Mouse (Mus musculus) kidney, adult 8-10 months (tissue): ENCODE results near the gene Nr1i2.
"Not testable (repeated sequence)": the region's sequence is repeated elsewhere in the genome, so short reads cannot be mapped to it uniquely, and the experiment has no call there.

Experiments used
- DNase-seq, 2 experiments: peaks; one replicate each; pipeline ENCODE4 v3.0.0; 2022

The Nr1i2 gene

DNA sequence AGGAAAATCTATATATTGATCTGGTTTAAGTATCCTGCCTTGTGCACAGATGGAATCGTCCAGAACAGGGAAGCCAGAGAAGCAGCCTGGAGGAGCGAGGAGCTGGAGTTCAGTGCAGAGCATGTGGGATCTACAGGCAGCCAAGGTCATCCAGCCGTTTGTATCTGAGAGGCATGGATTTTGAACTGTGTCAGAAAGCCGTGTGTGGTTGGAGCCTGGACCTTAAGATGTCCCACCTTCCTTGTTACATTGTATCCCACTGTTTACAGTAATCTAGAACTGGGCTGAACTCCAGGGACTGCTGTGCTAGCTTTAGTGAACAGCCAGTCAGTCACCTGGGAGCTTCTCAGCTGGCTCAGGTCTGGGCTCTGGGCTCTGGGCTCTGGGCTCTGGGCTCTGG, 8.1 kb downstream of the Nr1i2 start:
- peak in 1 of 2 experiments; percentile 45 for DNase-seq

DNA sequence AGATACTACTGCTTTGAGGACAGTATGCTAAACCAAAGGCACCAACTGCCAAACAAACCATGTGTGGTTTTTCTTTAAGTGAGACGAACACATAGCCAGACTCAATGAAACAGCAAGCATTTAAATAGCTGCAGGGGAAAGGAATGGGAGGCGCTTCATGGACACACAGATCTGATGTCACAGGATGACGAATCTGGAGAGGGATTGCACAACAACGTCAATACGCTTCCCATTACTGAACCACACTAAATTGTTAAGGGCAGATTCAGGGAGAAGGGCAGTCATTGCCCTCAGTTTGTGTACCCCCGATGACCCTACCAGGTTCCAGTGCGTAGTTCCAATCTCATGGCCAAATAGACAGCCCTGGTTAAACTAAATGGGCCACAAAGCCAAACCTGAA, 8.8 kb downstream of the Nr1i2 start:
- DNase-seq, result no peak

DNA sequence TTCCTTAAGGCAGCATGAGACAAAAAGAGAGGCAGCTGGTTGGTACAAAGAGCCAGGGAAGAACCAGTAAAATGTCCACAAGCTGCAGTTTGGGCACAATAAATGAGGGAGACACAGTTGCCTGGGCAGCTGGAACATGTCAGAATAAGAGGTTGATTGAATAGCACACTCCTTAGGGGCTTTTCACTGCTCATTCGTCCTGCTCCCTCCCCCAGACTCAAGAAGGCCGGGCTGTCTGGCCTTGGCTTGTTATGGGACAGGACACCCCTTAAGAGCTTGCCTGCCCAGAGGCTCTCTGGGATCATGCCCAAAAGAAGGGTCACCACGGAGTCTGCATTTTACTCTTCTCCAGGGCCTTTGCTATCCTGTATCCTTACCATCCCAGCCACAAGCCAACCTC, 11.3 kb downstream of the Nr1i2 start:
- DNase-seq, result no peak

DNA sequence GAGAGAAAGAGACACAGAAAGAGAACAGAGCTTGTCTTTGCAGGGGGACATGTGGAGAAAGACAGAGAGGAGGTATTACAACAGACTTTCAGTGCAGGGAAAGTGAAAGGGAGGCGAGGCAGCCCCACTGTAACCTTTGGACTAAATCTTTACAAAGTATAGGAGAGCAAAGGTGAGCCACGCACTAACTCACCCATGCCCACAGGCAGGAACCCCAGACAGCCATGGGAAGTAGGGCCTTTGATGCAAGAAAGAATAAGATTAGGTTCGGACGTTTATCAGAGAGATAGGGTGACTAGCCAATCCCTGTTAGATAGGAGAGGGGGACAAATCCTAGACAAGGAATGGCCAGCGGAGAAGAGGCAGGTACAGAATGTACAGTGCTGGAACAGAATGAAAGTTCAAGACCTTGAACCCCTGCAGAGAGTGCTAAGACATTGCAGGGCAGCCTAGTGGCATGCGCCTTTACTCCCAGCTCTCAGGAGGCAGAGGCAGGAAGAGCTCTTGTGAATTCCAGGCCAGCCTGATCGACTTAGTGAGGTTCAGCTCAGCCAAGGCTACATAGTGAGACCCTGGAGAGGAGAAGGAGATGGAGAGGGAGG, 12.0 kb downstream of the Nr1i2 start:
- no peak for DNase-seq

DNA sequence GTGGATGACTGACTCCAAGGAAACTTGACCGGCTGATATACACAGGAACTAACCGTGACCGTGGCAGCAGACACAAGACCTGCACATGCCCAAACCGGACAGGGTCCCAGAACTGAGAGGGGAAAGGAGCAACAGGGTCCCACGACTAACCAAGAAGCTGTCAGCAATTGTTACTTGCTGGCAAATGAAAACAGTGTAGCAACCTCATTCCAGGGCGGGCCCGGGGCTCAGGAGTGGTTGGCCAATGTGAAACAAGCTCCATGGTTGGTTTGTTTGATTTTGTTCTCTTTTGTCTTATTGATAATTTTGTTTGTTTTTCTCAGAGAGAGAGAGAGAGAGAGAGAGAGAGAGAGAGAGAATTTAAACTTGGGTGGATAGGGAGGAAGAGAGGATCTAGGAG, 13.7 kb downstream of the Nr1i2 start:
- DNase-seq, result no peak

DNA sequence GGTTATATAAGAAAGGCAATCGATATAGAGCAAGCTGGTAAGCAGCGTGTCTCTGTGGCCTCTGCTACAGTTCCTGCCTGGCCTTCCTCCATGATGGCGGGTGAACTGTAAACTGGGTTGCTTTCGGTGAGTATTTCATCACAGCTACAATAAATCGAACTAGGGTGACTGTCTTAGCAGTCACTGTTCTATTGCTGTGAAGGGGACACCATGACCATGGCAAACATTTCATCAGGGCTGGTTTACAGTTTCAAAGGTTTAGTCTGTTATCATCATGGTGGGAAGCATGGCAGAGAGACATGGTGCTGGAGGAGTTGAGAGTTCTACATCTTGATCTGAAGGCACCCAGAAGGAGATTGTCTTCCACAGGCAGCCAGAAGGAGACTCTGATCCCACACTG, 14.8 kb downstream of the Nr1i2 start:
- no peak for DNase-seq

DNA sequence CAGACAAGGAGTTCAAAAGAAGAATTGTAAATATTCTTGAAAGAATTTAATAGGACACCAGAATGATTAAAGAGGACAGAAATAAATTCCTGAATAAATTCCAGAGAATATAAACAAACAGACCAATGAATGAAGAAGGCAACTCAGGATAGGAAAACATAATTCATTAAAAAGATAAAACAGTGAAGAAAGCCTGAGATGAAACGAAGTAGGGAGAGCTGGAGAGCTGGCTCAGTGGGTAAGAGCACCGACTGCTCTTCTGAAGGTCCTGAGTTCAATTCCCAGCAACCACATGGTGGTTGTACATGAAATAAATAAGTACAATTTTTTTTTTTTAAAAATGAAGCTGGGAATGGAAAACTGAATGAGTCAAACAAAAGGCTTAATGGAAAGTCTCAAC, 19.9 kb downstream of the Nr1i2 start:
- no peak for DNase-seq

DNA sequence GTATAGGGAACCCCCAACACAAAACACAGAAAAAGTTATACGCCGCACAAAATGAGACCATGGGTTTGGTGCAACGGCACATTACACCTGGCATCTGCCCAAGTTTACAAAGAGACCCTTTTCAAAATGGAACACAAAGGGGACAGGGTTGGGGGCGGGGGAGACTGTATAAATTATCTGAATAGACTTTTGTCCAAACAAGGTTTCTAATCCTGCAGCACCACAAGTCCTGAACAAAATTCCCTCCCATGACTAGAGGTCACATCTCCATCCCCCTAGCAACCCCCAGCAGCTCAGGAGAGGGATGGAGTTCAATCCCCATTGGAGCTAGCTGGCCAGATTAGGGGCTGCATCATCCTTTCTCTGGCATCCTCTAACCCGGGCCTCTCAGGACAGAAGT, 22.1 kb downstream of the Nr1i2 start:
- no peak for DNase-seq

DNA sequence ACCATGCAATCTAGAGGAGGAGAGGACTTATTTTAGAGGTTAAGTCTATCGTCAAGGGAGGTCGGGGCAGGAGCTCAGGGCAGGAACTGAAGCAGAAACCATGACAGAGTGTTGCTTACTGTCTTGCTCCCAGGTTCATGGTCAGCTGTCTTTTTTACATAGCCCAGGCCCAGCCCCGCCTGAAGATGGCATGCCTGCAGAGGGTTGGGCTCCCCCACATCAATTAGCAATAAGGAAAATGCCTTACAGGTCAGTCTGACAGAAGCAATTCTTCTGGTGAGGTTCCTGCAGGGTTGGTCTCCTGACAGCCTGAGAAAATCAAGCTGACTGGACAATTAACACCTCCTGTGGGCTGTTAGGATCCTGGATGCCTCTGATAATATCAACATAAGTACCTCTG, 23.0 kb downstream of the Nr1i2 start:
- DNase-seq, result no peak

DNA sequence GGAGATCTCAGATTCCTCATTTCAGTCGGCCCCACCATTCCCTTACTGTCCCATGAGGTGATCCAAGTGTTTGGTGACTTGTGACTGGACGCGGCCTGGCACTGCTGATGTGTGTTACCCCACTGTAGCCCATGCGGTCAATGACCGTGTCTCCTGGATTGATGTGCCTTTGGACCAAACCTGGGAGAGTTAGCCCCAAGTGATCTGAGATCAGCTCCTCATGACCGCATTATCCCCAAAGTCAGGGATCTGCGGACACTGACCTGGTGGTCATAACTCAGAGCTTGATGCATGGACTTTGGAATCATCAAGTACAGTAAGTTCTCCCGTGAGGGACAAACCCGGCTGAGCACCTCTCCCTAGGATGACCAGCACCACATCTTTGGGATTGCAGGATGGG, 38.7 kb downstream of the Nr1i2 start:
- peak; percentile 22 to 39 for DNase-seq

DNA sequence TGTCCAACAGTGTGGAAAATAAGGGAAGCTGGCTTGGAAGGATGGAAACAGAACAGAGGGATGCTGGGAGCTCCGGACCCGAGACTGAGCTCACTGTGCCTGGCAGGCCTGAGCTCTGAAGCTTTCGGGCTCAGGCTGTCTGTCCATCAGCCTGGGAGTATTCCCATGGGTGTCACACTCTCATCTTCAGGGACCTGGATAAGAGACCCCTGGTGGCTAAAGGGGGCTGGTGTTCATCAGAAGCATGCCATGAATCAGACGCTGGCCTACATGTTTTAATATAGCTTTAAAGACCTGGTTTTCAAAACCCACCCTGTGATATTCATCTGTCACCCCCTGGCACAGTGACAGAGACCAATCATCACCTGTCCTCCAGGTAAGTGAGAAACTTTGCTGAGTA, 39.5 kb downstream of the Nr1i2 start:
- no peak for DNase-seq

DNA sequence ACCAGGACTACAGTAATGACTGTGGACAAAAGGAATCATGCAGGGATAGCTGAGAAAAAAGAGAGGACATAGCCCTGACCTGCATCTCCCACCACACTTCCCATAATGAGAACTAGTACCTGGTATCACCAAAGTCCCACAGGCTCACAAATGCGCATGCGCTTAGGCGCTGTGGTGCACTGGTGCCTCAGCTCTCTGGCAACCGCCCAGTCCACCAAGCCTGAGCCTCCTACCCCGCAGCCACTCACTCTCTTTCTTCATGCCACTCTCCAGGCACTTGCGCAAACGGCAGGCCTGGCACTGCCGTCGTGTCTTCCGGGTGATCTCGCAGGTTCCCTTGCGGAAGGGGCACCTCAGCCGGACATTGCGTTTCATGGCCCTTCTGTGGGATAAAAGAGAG, 40.6 kb downstream of the Nr1i2 start:
- no peak for DNase-seq

DNA sequence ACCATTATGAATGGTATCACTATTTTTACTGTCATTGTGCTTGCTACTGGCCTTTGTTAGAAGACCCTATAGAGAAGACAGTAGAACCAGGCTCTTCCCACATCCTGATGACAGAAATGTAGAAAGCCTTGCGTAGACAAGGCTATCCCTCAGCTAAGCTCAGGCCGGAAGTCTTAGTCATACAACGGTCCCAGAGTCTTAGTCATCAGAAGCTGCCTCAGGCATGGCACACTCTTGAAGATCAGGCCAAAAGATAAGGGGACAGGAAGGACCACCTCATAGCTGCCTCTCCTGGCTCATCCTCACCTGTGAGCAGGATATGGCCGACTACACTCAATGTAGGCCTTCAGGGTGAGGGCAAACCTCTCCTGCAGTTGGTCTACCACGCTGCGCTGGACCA, 44.2 kb downstream of the Nr1i2 start:
- no peak for DNase-seq

DNA sequence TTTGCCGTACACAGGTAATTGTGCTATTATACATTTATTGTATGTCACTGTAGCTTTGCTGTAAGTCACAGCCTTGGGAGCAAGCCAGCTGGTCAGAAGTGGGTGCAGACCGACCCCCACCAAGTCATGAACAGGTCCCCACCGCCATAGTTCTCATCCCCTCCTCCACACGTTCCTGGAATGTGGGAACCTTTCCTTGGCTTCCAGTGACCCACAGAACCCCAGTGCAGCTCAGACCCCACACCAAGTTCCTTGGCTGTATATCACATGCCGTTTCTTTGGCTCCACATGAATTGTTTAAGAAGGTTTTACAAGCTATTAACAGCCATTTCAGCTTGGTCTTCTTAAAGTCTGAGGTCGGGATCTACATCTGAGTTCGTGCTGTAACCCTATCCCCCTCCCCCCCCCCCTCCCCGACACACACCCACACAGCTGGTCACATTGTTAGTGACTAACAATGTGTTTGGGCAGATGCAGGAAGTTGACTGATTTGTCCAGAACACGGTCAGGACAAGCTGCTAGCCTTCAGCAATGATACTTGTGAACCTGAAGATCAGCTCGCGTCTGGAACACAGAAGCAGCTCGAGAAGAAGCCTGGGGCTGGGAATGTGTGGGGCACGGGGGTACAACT, 46.2 kb downstream of the Nr1i2 start:
- DNase-seq, result no peak

DNA sequence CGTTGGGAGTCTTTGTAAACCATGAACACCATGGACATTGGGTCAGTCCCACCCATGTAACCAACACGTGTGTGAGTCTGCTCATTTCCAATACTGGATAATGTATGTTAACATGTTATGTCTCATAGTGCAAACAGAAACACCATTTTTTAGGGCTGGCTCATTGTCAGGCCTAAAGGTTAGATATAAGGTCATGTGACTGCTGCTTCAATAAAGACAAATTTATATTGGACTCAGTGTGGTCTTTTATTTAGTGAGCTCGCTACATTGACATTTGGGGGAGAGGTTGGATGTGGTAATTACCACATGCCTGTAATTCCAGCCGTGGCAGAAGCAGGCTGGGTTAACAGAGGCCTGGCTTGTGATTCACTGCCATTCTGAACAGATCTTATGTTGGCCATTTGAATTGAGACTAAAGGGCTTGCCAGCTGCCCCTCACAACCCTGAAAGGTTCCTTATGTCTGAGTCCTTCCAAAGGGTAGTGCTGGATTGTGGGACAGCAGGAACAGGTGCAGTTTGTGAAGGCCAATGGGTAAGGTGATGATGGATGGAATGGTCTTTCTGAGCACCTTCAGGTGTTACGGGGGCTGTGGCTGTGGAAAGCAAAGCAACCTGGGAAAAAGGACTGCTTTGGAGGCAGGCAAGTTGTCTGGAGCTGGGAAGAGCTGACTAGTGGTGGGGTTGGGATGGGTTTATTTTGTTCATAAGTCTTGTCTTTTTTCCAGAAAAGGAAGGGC, 48.6 kb downstream of the Nr1i2 start:
- no peak for DNase-seq

DNA sequence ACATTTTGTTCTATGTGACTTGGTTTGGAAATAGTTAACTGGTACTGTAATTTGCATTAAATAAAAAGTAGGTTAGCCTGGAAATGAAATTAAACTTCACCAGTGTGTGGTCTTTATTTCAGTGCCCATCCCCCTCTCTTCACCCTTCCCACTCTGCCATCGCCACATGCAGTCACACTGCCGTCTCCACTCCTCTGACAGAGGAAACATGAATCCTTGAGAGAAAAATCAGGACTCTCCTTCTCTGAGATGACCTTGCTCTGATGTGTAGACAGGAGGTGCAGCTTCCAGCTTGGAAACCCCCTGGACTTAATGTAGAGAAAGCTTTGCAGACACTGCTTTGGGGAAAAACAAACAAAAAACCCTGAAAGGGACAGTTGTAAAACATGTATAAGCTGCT, 49.2 kb downstream of the Nr1i2 start:
- no peak for DNase-seq

DNA sequence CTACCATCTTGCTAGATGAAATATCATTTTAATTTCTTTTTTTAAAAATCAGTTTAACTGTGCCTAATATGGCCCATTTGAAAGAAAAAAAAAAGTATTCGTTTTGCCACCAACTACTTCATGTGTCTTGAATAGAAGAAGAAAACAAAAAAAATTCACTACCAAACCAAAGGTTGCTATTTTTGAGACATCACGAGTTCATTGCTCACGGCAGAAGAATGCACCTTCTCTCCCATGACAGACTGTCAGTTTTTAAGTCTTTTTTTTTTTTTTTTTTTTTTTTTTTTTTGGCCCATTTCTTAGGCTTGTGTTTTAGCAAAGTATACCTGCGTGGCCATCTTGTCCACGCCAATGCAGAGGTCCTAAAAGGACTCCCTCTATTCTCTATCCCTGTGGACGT, 50.5 kb downstream of the Nr1i2 start:
- DNase-seq, result no peak

DNA sequence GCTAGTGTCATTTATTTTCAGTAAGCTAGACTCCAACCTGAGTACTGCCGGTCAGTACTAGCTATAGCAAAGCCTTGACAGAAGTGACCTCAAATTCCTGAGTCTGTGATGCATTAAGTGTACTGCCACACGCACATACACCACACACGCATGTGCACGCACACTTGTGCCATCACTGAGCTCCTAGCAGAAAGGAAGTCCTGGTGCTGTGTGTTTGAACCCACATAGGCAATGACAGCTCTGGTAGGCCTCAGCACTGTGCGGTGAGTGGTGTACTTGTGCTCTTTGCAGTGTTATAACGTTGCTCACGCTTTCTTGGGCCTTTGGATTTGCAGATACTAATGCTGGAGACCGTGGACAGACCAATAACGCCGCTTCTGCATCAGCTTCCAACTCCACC, 54.5 kb downstream of the Nr1i2 start:
- no peak for DNase-seq

DNA sequence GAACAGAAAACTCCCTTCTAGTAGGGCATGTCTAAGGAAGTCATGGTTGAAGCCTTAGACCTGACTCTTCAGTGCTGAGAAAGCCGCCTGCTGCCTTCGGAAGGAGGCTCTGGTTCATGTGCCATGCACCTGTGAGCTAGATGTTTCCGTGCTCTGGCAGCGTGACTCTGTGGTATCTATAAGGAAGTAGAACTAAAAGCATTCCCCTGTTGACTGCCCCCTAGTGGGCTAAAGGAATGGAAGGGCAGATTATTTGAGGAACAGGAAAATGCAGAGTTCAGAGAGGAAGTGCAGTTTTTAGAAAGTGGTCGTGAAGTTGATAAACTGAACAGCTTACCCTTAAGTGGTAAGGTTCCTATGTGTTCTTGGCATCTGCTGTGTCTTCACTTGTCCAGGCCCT, 54.9 kb downstream of the Nr1i2 start:
- DNase-seq, result peak; percentile 14 to 40

DNA sequence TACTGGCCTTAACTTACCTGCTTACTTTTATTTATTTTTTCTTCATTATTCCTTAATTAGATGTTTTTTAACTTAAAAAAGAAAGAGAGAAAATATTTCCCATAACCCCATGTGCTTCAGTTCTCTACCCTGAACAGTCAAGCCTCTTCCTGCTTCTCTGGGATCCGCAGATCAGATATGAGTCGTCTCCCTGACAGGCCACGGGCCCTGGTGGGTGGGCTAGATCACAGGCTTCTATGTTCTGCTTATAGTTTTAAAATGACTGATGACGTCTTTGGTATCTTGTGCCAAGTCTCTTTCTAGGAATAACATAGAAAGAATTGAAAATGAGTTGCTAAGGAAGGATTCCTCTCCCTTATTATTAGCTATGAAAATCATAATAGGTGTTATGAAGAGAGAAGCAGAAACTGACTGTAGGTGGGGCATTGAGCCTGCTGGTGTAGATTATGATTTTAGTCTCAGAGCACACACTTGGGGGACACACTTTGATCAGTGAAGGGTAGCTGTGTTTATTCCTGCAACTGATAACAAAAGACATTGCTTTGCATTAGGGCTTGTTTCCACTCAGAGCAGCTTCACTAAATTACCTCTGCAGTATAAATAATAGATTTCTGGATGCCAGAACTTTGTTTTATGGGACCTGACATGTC, 57.6 kb downstream of the Nr1i2 start:
- no peak for DNase-seq

DNA sequence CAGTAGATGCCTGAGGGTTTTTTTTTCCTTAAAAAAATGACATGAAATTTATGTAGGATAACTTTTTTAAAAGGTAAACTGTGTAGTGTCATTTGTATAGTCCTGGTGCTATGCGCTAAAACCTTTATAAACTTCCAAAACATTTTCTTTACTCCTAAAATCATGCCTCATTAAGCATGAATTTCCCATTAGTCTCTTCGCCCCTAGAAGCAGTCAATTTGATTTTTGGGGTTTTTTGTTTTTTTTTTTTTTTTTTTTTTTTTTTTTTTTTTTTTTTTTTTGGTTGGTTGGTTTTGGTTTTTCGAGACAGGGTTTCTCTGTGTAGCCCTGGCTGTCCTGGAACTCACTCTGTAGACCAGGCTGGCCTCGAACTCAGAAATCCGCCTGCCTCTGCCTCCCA, 72.1 kb downstream of the Nr1i2 start:
- DNase-seq, result not testable (repeated sequence)

DNA sequence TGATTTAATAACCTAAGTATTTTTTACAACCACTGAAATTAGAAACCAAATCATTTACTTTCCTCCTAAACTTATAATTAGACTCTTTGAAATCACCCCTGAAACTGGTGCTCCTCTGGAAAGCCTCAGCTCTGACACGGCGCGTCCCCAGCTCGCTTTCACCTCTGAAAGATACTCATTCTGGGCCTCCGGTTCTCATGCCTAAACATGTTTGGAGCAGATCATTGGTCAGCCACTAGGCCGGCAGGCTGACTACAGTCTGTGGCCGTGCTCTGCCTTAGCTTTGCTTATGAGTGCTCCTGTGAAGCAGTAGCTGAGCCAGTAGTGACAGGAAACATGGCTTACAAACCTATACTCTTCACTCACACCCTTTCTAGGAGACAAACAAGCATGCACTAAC, 89.4 kb downstream of the Nr1i2 start:
- no peak for DNase-seq
